Mouse (Mus musculus): ENCODE measurements at regions not wholly inside any gene's neighbourhood (a gene's known extent, or its start where the extent isn't known, plus 50 kb on each side); places are given as distances from the start of the nearest gene placed in this dataset.
"Not testable (repeated sequence)": the region's sequence is repeated elsewhere in the genome, so short reads cannot be mapped to it uniquely, and the experiment has no call there.

DNA sequence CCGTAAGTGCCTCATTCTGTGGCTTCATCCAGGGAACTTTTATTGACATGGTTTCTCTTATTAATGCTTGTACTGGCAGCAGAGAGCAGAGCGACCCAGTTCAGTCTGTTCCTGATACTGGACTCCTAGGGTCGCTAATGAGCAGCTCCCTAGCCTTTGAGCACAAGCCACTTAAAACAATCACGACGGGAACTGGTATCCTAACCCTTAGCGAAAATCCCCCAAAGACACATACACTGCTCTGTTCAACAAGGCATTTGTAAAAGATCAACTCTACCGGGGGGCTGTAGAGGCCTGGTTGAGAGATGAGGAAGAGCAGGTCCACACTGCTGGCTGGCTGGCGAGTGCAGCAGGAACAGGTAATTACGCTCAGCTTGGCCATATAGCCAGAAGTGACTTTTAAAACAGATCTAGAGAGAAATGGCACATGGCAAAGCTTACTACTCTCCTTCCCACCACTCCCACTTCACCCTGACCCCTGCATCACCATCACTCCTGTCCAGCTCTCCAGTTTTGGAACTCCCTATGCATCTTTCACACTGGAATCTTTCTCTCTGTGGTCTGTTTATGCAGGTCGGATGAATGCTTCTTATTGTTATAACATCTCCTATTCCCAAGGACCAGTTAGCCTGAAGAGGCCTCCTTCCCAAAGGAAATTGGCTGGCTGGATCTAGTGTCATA, 128.1 kb upstream of the Cenpw start:
- Histone ChIP-seq H3K4me3 (ENCODE audit: low read depth, low read length) (no peak overlapping the region), H3K36me3 (ENCODE audit: insufficient read depth) (no peaks in the 10 kb centered on the region), H3K4me1 (ENCODE audit: insufficient read depth) (no peaks in the 10 kb centered on the region), H3K9ac (no peak overlapping the region), H3K27ac (ENCODE audit: low read depth, low read length) (no peak overlapping the region), H3K9me3 (ENCODE audit: low read length) (no peaks in the 10 kb centered on the region), H3K27me3 (ENCODE audit: insufficient read depth, low read length) (no peaks in the 10 kb centered on the region), H3K4me2 (ENCODE audit: low read depth) (no peak overlapping the region)
- DNase-seq = no peak
- 20% methylated on average over 10 of the region's 10 CpGs for WGBS
- ATAC-seq = no peak
- no peak for TF ChIP-seq CTCF (IDR thresholded peaks at IDR 0.05; ENCODE audit: low read depth)

- WGBS = 10% methylated on average over 8 of the region's 8 CpGs
- H3K27me3 ChIP-seq (ENCODE audit: insufficient read depth, low read length) = no peaks in the 10 kb centered on the region
- no peak overlapping the region for H3K4me2 ChIP-seq (ENCODE audit: low read depth)
- ATAC-seq (no peak), DNase-seq (no peak)
- H3K36me3 ChIP-seq (ENCODE audit: insufficient read depth) = no peaks in the 10 kb centered on the region
- TF ChIP-seq CTCF (IDR thresholded peaks at IDR 0.05; ENCODE audit: low read depth) = no peak
- no peak overlapping the region for H3K27ac ChIP-seq (ENCODE audit: low read depth, low read length)
- no peak overlapping the region for H3K9ac ChIP-seq
- H3K4me3 ChIP-seq (ENCODE audit: low read depth, low read length) = no peak overlapping the region
- no peaks in the 10 kb centered on the region for H3K4me1 ChIP-seq (ENCODE audit: insufficient read depth)
- no peaks in the 10 kb centered on the region for H3K9me3 ChIP-seq (ENCODE audit: low read length)
Measured at GRCm38 (mm10) chr10:30327849-30328248, 127.5 kb upstream of the Cenpw start.

- Histone ChIP-seq H3K9ac (no peak overlapping the region), H3K9me3 (ENCODE audit: low read length) (no peaks in the 10 kb centered on the region), H3K4me1 (ENCODE audit: insufficient read depth) (no peaks in the 10 kb centered on the region), H3K27ac (ENCODE audit: low read depth, low read length) (no peak overlapping the region), H3K4me2 (ENCODE audit: low read depth) (no peak overlapping the region), H3K36me3 (ENCODE audit: insufficient read depth) (no peaks in the 10 kb centered on the region), H3K27me3 (ENCODE audit: insufficient read depth, low read length) (no peaks in the 10 kb centered on the region), H3K4me3 (ENCODE audit: low read depth, low read length) (no peak overlapping the region)
- no peak for TF ChIP-seq CTCF (IDR thresholded peaks at IDR 0.05; ENCODE audit: low read depth)
- ATAC-seq (no peak), DNase-seq (no peak)
- 9% methylated on average over 1 of the region's 1 CpGs for WGBS
Measured at GRCm38 (mm10) chr10:30326861-30327260, 126.5 kb upstream of the Cenpw start.

- not testable (repeated sequence) for H3K9ac ChIP-seq
Measured at GRCm38 (mm10) chr10:30295871-30296270, 95.5 kb upstream of the Cenpw start.

DNA sequence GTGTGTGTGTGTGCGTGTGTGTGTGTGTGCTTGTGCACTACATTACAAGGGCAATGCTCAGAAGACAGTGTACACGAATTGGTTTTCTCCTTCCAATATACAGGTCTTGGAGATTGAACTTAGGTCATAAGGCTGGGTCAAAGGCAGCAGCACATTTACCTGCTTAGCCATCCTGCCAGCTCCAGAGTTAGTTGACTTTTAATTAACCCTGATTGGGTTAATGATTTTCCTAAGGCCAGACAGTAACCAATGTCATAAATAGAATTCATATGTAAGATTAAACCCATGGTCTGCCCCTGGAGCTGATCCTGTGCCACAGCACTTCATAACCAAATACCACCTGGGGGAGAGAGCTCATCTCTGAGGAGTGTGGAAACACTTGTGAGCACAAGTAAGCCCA, 81.3 kb upstream of the Cenpw start:
- Histone ChIP-seq H3K27ac (ENCODE audit: low read depth, low read length) (no peak overlapping the region), H3K9me3 (ENCODE audit: low read length) (no peaks in the 10 kb centered on the region), H3K9ac (no peak overlapping the region), H3K36me3 (ENCODE audit: insufficient read depth) (no peaks in the 10 kb centered on the region), H3K4me1 (ENCODE audit: insufficient read depth) (no peaks in the 10 kb centered on the region), H3K4me2 (ENCODE audit: low read depth) (no peak overlapping the region), H3K4me3 (ENCODE audit: low read depth, low read length) (no peak overlapping the region), H3K27me3 (ENCODE audit: insufficient read depth, low read length) (no peaks in the 10 kb centered on the region)
- TF ChIP-seq CTCF (IDR thresholded peaks at IDR 0.05; ENCODE audit: low read depth) = no peak
- ATAC-seq = no peak
- DNase-seq = no peak
- WGBS = 83% methylated on average over 2 of the region's 2 CpGs

More at GRCm38 (mm10) chr10:30295871-30296270, 95.5 kb upstream of the Cenpw start:
- not testable (repeated sequence) for H3K4me2 ChIP-seq (ENCODE audit: low read depth); H3K27ac ChIP-seq (ENCODE audit: low read depth, low read length); H3K27me3 ChIP-seq (ENCODE audit: insufficient read depth, low read length); H3K9me3 ChIP-seq (ENCODE audit: low read length); ATAC-seq; H3K36me3 ChIP-seq (ENCODE audit: insufficient read depth); H3K4me3 ChIP-seq (ENCODE audit: low read depth, low read length); H3K4me1 ChIP-seq (ENCODE audit: insufficient read depth); DNase-seq
- WGBS = 100% methylated on average over 1 of the region's 7 CpGs

DNA sequence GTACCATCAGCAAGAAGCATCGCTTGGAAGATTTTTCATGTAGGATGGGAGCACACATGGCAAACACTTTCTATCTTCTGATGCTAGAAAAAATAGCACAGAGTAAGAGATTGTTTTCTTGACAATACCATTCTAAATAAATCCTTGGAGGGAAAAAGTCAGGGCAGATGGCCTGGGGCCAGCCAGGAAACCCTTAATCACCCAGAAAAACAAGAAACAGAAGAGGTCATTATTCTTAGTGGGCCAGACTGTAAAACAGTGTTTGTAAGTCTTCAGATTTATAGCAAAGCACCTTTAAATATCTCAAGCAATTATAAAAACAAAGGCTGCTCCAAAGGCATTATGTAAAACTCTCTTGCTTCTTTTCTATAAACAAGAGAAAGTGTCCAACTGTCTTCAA, 80.1 kb upstream of the Cenpw start:
- H3K4me1 ChIP-seq (ENCODE audit: insufficient read depth) = no peaks in the 10 kb centered on the region
- no peak overlapping the region for H3K27ac ChIP-seq (ENCODE audit: low read depth, low read length)
- no peak for TF ChIP-seq CTCF (IDR thresholded peaks at IDR 0.05; ENCODE audit: low read depth)
- no peaks in the 10 kb centered on the region for H3K36me3 ChIP-seq (ENCODE audit: insufficient read depth)
- ATAC-seq (no peak), DNase-seq (no peak)
- no peak overlapping the region for H3K4me2 ChIP-seq (ENCODE audit: low read depth)
- H3K4me3 ChIP-seq (ENCODE audit: low read depth, low read length) = no peak overlapping the region
- 91% methylated on average over 1 of the region's 1 CpGs for WGBS
- H3K9me3 ChIP-seq (ENCODE audit: low read length) = no peaks in the 10 kb centered on the region
- H3K9ac ChIP-seq = no peak overlapping the region
- no peaks in the 10 kb centered on the region for H3K27me3 ChIP-seq (ENCODE audit: insufficient read depth, low read length)

- no peak overlapping the region for H3K4me3 ChIP-seq (ENCODE audit: low read depth, low read length)
- 77% methylated on average over 3 of the region's 3 CpGs for WGBS
- ATAC-seq = no peak
Measured at GRCm38 (mm10) chr10:30279978-30280377, 79.6 kb upstream of the Cenpw start.

More at GRCm38 (mm10) chr10:30279978-30280377, 79.6 kb upstream of the Cenpw start:
- H3K27ac ChIP-seq (ENCODE audit: low read depth, low read length) = no peak overlapping the region
- H3K36me3 ChIP-seq (ENCODE audit: insufficient read depth) = no peaks in the 10 kb centered on the region
- H3K4me1 ChIP-seq (ENCODE audit: insufficient read depth) = no peaks in the 10 kb centered on the region
- no peak overlapping the region for H3K4me2 ChIP-seq (ENCODE audit: low read depth)
- no peaks in the 10 kb centered on the region for H3K9me3 ChIP-seq (ENCODE audit: low read length)
- DNase-seq = no peak
- H3K9ac ChIP-seq = no peak overlapping the region
- H3K27me3 ChIP-seq (ENCODE audit: insufficient read depth, low read length) = no peaks in the 10 kb centered on the region
- TF ChIP-seq CTCF (IDR thresholded peaks at IDR 0.05; ENCODE audit: low read depth) = no peak
